Mouse (Mus musculus) limb, embryonic 13.5 days (tissue): ENCODE data around the gene Shprh. TPM values are rescaled to one million over a fixed set of nuclear protein-coding genes. Genes with fewer than 3 reads are reported as not detected.
"Not testable (repeated sequence)": the region's sequence is repeated elsewhere in the genome, so short reads cannot be mapped to it uniquely, and the experiment has no call there.

Experiments
- ATAC-seq: fragments of 200-750 bp; cut with Nextera tagmentation; 2 replicates; pipeline ENCODE4 v1.8.0; 2017; ENCODE audit warnings: low read depth, moderate number of reproducible peaks, moderate TSS enrichment; ENCODE audit not compliant: low FRiP score
- H3K27ac ChIP-seq: fragments of 300-500 bp; sonication (generic); 2 replicates; pipeline ENCODE4 v1.5.1; 2015; ENCODE audit warnings: inconsistent platforms, mild to moderate bottlenecking, moderate library complexity
- H3K27me3 ChIP-seq: fragments of 300-500 bp; sonication (generic); 2 replicates; pipeline ENCODE4 v1.6.1; 2015; ENCODE audit warnings: mild to moderate bottlenecking, inconsistent platforms
- H3K36me3 ChIP-seq: fragments of 300-500 bp; sonication (generic); 2 replicates; pipeline ENCODE4 v1.6.1; 2015; ENCODE audit warnings: inconsistent platforms, mild to moderate bottlenecking, moderate library complexity
- H3K4me1 ChIP-seq: fragments of 300-500 bp; sonication (generic); 2 replicates; pipeline ENCODE4 v1.6.1; 2015; ENCODE audit warnings: inconsistent platforms
- H3K4me2 ChIP-seq: fragments of 300-500 bp; sonication (generic); replicated peaks from 2 replicates; pipeline ENCODE4 v1.6.1; 2015; ENCODE audit warnings: inconsistent platforms, mild to moderate bottlenecking, moderate library complexity
- H3K4me3 ChIP-seq: fragments of 300-500 bp; sonication (generic); 2 replicates; pipeline ENCODE4 v1.5.1; 2015; ENCODE audit warnings: moderate library complexity, mild to moderate bottlenecking, inconsistent platforms
- H3K9ac ChIP-seq: fragments of 300-500 bp; sonication (generic); 2 replicates; pipeline ENCODE4 v1.6.1; 2015; ENCODE audit warnings: mild to moderate bottlenecking, inconsistent platforms
- H3K9me3 ChIP-seq: fragments of 300-500 bp; sonication (generic); 2 replicates; pipeline ENCODE4 v1.6.1; 2016; ENCODE audit warnings: inconsistent platforms
- WGBS: fragments of 180-500 bp; shearing (Covaris S2); methylation state at CpG from one replicate; pipeline ENCODE4 v1.1.7; 2015; 5-methylcytosine and 5-hydroxymethylcytosine counted together
- polyA plus RNA-seq: library from polyadenylated mRNA; unstranded; fragments of >200 nt; fragmentation: Nextera tagmentation; extraction: Ambion mirVana; gene quantifications from 2 replicates; pipeline ENCODE4 v1.2.1, GENCODE M21; 2015

The Shprh gene
- polyA plus RNA-seq, 1 experiment from 2014 or later, result 20.9 TPM

DNA sequence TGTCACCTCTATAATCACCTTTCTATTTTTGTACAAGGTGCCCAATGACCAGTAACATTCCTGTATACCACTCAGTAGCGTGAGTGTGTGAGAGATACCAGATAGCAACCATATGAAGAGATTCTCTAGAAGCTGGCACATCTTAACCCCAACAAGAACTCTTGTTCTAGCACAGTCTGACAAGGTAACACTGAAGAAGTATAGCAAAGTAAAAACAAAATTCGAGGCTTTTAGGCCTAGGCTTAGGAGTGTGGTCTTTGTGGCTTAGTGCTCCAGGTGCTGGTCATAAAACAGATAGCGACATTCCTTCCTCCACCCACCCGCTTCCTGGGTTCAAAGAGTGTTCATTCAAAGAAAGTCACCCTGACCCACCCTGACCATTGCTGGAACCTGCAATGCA lies 104.4 kb downstream of the Shprh start:
- H3K27ac ChIP-seq, ATAC-seq: not testable (repeated sequence)

DNA sequence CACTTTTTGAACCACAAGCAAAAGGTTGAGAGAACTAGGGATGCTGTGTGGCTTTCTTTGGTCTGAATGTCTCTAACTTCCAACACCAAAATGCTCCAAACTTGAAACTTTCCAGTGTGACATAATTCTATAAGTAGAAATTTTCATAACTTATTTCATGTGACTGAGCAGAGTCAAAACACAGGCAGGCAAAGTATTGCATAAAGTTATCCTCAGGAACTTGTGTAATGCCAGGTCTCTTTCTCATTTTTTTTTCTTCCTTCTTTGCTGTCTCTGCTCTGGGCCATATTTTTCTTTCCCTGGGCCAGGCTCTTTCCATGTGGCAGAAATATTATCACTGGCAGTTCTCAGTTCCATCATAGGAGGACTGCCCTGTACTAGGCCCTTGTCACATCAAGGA lies 110.9 kb downstream of the Shprh start:
- Histone ChIP-seq H3K4me1 (no peaks in the 10 kb centered on the region), H3K36me3 (no peaks in the 10 kb centered on the region), H3K9me3 (no peaks in the 10 kb centered on the region), H3K9ac (no peak overlapping the region), H3K4me2 (no peak overlapping the region), H3K27me3 (no peaks in the 10 kb centered on the region), H3K27ac (no peak overlapping the region), H3K4me3 (no peak overlapping the region)
- ATAC-seq, result no peak

More for the DNA sequence above, 104.4 kb downstream of the Shprh start:
- H3K9me3 ChIP-seq, H3K4me1 ChIP-seq, H3K4me3 ChIP-seq, H3K4me2 ChIP-seq, H3K36me3 ChIP-seq, H3K27me3 ChIP-seq, H3K9ac ChIP-seq: not testable (repeated sequence)
- 71% methylated on average over 4 of the region's 4 CpGs for WGBS

DNA sequence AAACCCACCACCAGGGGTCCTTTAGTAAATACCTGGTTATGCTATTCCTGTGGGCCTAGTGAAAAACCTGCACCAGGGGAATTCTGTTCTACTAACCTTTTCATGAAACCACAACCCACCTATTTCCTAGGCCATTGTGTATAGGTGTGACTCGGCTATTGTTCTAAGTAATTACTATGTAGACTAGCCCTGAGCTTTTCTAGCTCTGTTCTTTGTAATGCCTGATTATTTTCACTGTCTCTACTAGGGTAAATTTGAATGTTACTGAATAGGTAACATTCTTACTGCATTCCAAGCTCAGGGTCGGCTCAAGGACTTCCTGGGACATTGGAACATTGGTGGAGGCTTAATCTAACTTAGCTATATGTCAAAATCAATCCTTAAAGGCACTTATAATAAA lies 113.1 kb downstream of the Shprh start:
- H3K27me3 ChIP-seq, H3K4me1 ChIP-seq, H3K4me2 ChIP-seq, H3K27ac ChIP-seq, H3K9ac ChIP-seq, ATAC-seq, H3K4me3 ChIP-seq, H3K9me3 ChIP-seq, H3K36me3 ChIP-seq: not testable (repeated sequence)
- 78% methylated on average over 2 of the region's 2 CpGs for WGBS

DNA sequence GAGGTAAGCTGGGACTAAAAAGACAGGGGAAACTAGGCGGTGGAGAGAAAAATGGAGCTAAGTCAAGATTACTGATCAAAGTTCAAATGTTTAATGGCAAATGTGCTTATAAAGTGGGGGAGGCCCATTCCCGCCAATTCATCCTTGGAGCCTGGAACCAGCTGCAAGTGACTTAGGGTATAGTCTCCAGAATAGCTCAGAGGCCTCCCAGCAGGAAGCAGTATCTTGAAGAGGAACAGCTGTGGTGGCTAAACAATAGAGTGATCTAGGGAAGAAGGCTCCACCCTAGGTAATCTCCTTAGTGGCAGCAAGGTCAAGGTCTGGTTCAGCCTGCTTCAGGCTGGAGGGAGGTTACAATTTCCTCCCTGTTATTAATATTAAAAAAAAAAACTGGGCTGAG lies 114.6 kb downstream of the Shprh start:
- not testable (repeated sequence) for H3K9me3 ChIP-seq, H3K4me1 ChIP-seq, ATAC-seq, H3K4me2 ChIP-seq, H3K36me3 ChIP-seq, H3K4me3 ChIP-seq, H3K9ac ChIP-seq, H3K27me3 ChIP-seq, H3K27ac ChIP-seq
- WGBS, result 81% methylated on average over 2 of the region's 2 CpGs

Other genes with a start within 250 kb of the Shprh start
- 0.03 and 0.13 TPM in 2 replicates for gene Grm1, start 67.1 kb upstream of the Shprh start, polyA plus RNA-seq
- 45.1 and 46.1 TPM in 2 replicates for gene Fbxo30, start 131.9 kb downstream of the Shprh start, polyA plus RNA-seq
- gene Epm2a, start 194.0 kb downstream of the Shprh start, polyA plus RNA-seq, result 0.37 and 0.40 TPM in 2 replicates